Comparison of ENCODE assay signal across 1 mouse cellular context in genomic region chr4:132121674-132122073, GRCm38 (mm10).
TF ChIP-seq lines count a peak whose summit lies in the region.

No protein-coding gene starts in this region.

TF ChIP-seq in MEL, 35 proteins besides CTCF, POLR2A, EP300 and RAD21 (continued from another document):
- no peak for TF ChIP-seq MAFK (IDR thresholded peaks at IDR 0.05; ENCODE audit: borderline replicate concordance, low read depth, low read length)
